Mouse (Mus musculus) thymus, postnatal 0 days (tissue): ENCODE data around the gene Ppp3ca. TPM values are rescaled to one million over a fixed set of nuclear protein-coding genes. Genes with fewer than 3 reads are reported as not detected.

Experiments
- DNase-seq: peaks from one replicate; pipeline ENCODE4 v3.0.0-alpha.2; 2015; ENCODE audit warnings: low spot score
- polyA plus RNA-seq: library from polyadenylated mRNA; unstranded; fragments of >200 nt; fragmentation: Nextera tagmentation; extraction: Ambion mirVana; gene quantifications from 2 replicates; pipeline ENCODE4 v1.2.1, GENCODE M21; 2015

Ppp3ca gene
- polyA plus RNA-seq, 1 experiment from 2014 or later, result 25.4 TPM

GRCm38 (mm10) chr3:136802595-136802994, 132.7 kb downstream of the Ppp3ca start:
- DNase-seq, result no peak

DNA sequence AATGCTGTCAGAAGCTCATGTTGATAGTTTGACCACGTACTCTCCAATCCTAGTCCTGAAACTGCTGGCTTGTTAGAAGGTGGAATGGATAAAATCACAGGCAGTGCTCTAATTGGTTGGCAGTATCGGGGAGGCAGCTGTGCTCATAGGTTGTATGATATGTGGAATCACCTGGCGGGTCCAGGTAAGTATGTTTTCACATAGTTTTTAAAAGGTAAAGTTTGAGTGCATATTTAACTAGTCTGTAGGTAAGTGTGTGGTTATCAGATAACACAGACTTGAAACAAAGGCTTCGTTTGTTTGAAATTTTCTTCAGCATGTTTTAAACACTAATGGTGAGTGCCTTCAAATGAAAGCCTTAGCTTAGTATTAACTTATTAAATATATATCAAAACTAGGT, 136.0 kb downstream of the Ppp3ca start:
- no peak for DNase-seq

GRCm38 (mm10) chr3:136810271-136810670, 140.3 kb downstream of the Ppp3ca start:
- no peak for DNase-seq

- DNase-seq, result no peak
Measured at GRCm38 (mm10) chr3:136812162-136812561, 142.2 kb downstream of the Ppp3ca start.

DNA sequence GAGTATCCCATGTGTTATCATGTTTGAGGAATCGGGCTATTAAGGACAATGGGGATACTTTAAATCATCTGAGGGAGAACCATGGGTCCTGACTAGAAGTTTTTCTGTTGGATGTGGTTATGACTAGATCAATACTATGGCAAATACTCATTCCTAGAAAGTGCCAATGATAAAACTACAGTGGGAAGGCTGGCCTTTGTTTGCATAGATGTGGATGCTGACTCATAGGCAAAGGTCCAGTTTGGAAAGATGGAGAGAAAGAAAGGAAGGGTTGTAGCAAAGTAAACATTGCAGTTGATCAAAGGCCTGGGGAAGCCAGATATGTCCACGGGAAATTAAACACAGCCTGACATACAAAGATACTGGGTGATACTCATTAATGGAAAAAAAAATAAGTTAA, 142.9 kb downstream of the Ppp3ca start:
- DNase-seq, result no peak

DNA sequence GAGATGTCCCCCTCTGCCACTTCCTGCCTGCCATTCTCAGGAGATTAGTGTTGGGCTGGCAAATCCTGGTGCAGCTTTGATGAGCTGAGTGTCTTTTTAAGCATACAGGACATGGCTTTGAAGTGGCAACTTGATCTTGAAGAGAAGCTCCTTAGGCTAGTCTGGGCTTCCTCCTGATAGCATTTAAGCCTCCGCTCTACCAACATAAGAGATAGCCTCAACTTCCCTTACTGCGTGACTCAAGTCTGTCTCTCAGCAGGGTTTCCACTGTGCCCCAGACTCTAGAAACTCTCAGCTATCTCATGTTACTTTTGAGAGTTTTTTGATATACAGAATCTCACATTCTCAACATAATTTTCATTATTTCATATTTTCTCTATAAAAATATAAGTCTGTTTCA, 144.0 kb downstream of the Ppp3ca start:
- no peak for DNase-seq

DNA sequence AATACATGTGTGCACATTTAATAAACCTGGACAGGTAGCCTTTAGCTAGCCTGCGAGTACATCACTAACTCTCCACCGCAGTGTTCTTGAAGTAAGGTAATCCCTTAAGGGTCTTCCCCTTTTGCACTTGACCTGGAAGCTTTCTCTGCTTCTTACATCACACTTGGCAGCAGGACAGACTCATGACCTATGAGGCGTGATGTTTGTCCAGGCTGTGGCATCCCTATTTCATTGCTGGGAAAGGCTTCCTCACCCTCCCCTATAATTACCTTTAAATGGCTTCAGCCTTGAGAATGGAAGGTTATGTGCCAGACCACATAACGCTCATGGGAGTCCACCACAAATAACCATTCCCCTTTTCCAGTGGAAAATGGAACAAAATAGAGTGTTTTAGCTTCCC, 145.0 kb downstream of the Ppp3ca start:
- DNase-seq, result no peak

DNA sequence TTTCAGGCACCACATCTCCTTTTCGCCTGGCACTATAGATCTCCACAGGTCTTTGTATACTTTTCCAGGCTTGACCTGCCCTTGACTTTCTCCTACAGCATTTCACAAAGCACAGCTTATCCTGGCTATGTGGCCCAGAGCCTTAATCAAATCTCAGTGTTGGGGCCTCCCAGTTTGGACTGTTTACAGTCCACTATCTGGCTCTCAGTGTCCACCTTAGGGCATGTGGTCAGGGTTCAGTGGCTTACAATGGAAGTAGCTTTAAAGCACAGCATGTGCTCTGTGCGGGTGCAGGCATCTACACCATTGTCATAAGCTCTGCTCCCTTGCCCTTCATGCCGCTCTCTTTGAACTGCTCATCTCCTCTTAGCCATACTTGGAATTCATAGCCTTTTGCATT, 146.4 kb downstream of the Ppp3ca start:
- DNase-seq, result no peak

DNA sequence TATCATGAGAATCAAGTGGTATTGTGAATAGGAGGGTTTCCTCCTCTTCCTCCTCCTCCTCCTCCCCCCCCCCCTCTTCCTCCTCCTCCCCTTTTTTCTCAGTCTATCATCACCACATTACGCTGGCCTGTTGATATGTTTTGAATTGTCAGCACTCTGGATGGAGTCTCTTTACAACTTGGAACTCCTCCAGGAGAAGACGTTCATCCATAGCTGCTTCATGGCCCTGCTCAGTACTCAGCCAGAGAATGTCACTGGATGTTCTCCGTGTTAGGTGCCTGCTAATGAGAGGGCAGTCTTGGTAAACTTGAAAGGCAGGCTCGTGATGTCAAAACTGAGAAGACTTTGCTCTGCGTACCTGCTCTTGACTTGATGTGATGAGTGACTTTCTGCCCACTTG, 149.1 kb downstream of the Ppp3ca start:
- DNase-seq, result no peak

- DNase-seq, result no peak
Measured at GRCm38 (mm10) chr3:136821039-136821438, 151.1 kb downstream of the Ppp3ca start.

DNA sequence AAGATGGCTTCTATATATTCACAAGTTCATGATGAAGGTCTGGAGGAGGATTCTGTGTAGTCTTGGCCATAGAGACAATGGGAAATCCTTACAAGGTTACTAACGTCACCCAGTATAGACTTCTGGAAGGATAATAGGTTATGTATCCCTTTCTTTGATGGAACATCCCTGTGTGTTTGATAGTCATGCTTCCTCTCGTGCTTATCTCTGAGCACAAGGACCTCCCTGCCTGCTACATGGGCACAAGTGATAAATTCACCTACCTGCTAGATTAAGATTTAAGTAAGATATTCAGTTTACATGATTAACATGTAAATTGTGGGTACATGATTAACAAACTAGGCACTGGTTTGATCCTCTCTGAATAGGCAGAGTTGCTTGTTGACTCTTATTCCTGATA, 152.1 kb downstream of the Ppp3ca start:
- no peak for DNase-seq

DNA sequence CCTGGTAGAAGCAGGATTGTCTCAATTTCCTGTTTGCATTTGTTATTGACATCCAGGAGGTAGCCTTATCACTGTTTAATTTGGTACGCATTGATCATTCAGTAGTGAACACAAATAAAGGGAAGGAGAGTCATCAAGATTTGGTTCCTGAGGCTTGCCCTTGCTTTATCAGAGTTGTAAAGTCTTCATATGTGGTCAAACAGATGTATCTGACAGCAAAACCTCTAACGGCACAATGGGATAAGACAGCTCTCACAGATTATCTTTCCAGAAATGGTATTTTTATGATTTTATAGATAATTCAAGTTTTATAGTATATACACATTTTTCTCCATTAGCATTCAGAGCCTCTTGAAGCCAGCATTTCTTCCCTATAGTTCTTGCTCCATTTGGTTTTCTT, 152.5 kb downstream of the Ppp3ca start:
- no peak for DNase-seq

DNA sequence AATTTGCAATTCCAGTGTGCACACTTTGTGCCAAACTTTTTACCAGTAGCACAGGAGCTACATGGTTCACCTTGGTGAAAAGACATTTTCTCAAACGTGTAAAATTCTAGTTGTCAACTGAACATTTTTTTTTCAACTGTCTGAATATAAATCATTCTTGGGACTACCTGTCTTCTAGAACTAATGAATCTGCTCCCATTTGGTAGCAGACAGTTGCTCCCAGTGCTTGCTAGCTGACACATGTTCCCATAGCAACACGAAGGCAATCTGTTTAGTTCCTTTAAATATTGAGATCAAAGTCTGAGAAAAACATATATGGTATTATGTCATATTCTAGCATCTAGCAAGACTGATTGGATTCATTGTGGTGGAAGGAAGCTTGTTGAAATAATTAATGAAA, 158.5 kb downstream of the Ppp3ca start:
- no peak for DNase-seq

- DNase-seq, result no peak
Measured at GRCm38 (mm10) chr3:136829109-136829508, 159.2 kb downstream of the Ppp3ca start.

DNA sequence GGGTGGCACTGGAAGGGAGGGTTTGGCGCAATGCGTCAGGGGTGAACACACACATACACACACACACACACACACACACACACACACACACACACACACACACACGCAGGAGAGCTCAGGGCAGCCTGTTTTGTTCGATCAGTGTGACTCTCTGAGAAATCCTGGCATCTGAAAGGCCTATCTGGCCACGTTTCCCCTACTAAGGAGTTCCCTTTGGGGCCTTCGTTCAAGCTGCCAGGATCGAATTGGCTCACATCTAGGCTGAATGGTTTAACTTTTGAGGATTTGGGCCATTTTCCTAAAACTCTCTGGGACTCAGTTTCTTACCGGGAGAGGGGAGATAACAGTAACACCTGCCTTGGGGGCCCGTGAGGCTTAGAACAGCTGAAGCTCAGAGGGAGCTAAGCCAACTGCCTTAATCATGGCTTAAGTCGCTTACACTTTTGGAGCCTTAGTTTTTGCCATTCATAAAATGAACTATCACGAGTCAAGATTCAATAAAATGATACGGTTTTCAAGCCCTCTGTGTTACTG, 160.8 kb downstream of the Ppp3ca start:
- DNase-seq, result no peak

GRCm38 (mm10) chr3:136833003-136833745, 163.2 kb downstream of the Ppp3ca start:
- no peak for DNase-seq

GRCm38 (mm10) chr3:136833893-136834292, 164.0 kb downstream of the Ppp3ca start:
- no peak for DNase-seq

- no peak for DNase-seq
Measured at GRCm38 (mm10) chr3:136835851-136836250, 165.9 kb downstream of the Ppp3ca start.

DNA sequence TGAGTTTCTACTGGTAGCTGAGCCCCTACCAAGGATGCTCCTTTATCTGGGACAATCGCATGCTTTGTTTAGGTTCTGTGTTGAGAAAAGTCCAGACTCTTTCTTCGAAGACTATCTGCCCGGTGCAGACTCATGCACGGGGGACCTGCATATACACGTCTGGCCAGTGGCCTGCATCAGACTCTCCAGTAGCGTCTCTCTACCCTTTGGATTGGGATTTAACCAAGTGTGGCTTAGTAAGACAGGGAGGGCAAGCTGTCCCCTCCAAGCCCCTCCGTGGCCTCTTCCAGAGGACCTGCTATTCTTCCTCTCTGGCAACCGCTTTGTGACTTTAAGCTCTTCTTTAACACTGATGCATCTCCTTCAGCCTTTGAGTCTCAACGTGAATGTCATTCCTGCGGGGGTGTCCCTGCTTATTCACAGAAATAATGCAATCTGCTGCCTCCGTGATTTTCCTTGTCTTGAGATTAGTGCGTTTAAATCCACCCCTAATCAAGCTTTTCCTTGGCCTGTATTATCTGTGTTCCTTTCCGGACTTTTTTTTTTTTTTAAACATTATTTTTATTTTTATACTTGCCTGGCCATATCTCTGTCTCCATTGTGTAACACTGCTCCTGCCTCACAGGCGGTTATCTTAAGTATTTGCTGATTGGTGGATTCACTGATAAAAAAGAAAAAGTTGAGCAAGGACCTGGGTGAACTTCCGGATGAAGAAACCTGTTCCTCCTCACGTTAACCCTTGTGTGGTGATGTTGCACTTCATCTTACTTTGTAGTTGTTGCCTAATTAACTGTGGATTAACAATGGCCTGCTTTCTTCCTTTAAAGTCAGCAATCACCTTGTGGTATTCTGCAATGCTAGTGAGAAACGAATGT, 166.6 kb downstream of the Ppp3ca start:
- no peak for DNase-seq

DNA sequence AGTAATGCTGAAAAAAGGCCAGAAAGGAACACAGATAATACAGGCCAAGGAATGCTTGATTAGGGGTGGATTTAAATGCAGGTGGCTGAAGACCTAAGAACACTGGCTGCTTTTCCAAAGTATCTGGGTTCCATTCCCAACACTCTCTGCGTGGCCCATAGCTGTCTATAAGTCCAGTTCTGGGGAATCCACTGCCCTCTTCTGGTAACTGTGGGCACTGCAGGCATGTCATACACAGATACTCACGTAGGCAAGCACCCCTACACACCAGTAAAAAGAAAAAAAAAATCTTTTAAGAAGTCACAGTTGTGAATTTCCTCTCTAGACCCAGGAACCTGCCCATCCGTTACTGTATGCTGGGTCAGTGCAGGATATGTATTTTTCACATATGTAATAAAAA, 167.7 kb downstream of the Ppp3ca start:
- peak; percentile 35 for DNase-seq

DNA sequence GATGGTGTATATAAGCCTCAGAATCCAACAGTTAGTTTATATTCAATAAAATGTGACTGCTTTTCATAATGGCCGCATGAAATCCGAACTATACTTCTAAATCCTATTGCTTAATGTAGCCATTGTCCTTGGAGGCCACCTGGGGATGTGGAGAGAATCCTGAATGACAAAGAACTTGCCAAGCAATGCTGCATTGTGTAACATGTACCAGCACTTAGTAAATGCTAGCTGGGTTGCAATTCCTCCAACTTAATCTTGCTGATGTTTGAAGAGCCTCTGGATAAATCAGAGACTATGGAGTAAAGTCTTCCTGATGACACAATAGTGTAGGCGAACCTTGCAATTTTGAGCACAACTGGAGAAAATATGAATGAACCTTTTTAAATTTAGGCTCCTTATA, 171.4 kb downstream of the Ppp3ca start:
- DNase-seq, result no peak

- no peak for DNase-seq
Measured at GRCm38 (mm10) chr3:136842384-136842783, 172.5 kb downstream of the Ppp3ca start.
